In the genomic region with DNA sequence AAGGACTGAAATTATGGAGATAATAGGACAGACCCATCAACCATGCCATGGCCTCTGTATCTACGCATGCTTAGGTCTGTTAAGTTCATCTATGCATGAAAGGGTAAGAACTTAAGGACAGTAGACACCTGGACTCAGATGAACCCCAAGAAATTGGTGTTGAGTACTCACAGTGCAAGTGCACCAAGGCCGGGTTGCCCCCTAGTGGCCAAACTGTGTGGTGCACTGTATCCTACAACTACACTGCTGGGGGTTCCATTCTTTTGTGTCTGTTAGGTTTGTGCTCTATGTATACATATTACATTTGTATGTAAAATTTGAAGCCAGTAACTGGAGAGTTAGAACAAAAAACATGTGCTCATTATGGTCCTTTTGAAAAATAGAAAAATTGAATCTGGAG, we compare ENCODE assay signal across 8 mouse cellular contexts.
DNase-seq lines count a peak whose midpoint lies in the region; TF ChIP-seq lines count a peak whose summit lies in the region.

No protein-coding gene starts in this region.

- H3K27ac ChIP-seq in kidney, adult 2 months (ENCODE audit: insufficient read depth, low read depth, low read length) = no peak overlapping the region

- no peak for TF ChIP-seq POLR2A in kidney, adult 2 months (IDR thresholded peaks at IDR 0.05; ENCODE audit: low read depth, low read length)

- no peaks in the 10 kb centered on the region for H3K27me3 ChIP-seq in kidney, adult 2 months (replicated peaks; ENCODE audit: control insufficient read depth, insufficient read depth, low read length)

- no peak overlapping the region for H3K4me3 ChIP-seq in kidney, adult 2 months (ENCODE audit: insufficient read depth, low read depth, low read length)

- peak; percentile 24 for DNase-seq in kidney, adult 2 months
- DNase-seq in kidney, adult 11 months = no peak
- peak; percentile 36 for DNase-seq in urinary bladder, postnatal 14 days (ENCODE audit: low spot score)
- DNase-seq in urinary bladder, adult 2 months (ENCODE audit: low spot score) = no peak
- DNase-seq in c-Kit-positive CD71-negative TER-119-negative erythroid progenitor cells, embryonic 14.5 days (ENCODE audit: low read depth) = peak; percentile 5
- DNase-seq in kidney, postnatal 36 days = peak; percentile 15 to 72
- DNase-seq in spleen, postnatal 4 days (ENCODE audit: low spot score in 2 of 2) = no peak
- DNase-seq in heart, adult 9 months (ENCODE audit: low spot score in 2 of 2) = no peak

- H3K4me1 ChIP-seq in kidney, adult 2 months (ENCODE audit: control insufficient read depth, insufficient read depth, low read length) = no peaks in the 10 kb centered on the region

- peak; percentile 66 for TF ChIP-seq CTCF in kidney, adult 2 months (conservative IDR thresholded peaks at IDR 0.05; ENCODE audit: insufficient read depth, insufficient read length, low read depth, low read length)

- WGBS in kidney, adult 2 months = 45% methylated on average over 2 of the region's 2 CpGs

- H3K36me3 ChIP-seq in kidney, adult 2 months (ENCODE audit: control insufficient read depth, insufficient read depth, low read length) = no peaks in the 10 kb centered on the region

Comparison
In these comparisons a context has a peak if more than half of its experiments do, and no peak if none do; other contexts are left out.
1. DNase-seq: peak in kidney, adult 2 months (single experiment), urinary bladder, postnatal 14 days (single experiment), c-Kit-positive CD71-negative TER-119-negative erythroid progenitor cells, embryonic 14.5 days (single experiment) and kidney, postnatal 36 days (2 of 2); none in kidney, adult 11 months (single experiment), urinary bladder, adult 2 months (single experiment), spleen, postnatal 4 days (0 of 2) and heart, adult 9 months (0 of 2).